In the genomic region with DNA sequence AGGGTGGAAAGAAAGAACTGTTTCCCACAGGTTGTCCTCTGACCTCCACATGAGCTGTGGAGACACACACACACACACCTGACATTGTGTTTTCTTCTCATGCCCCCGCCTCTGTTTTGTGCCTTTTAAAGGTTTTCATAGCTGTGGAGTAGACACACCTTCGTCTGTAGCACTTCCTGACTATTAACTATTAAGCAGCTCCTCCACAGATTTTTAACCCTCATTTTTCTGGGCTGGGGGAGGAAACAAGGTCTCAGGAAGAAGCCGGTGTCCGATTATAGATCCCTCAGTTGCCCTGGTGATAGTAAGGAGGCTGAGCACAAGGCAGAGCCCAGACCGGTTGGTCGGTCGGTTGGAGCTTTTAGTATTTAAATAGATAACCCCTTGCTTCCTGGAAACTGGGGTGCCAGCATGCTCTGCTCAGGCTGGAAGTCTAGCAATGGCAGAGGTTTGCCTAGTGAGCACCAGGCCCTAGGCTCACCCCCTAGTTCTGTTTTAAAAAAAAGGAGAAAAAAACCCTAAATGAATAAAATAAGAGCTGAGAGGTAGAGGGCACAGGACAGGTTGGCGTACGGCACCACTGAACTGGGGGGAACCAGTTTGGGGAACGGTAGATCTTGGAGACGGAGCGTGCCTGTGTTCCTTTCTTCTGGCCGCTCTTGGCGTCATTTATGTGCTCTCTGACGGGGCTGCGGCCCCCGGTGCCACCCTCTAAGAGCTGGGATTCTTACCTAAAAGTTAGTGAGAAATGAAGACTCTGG, we compare ENCODE assay signal across 7 mouse cellular contexts. TPM values are rescaled to one million over a fixed set of nuclear protein-coding genes. Genes with fewer than 3 reads are reported as not detected.
DNase-seq lines count a peak whose midpoint lies in the region; ATAC-seq and TF ChIP-seq lines count a peak whose summit lies in the region.

No protein-coding gene starts in this region.

- H3K4me1 ChIP-seq in spleen, adult 2 months (ENCODE audit: control insufficient read depth, insufficient read depth, insufficient read length), result peaks cover 14% of the 10 kb centered on the region; the same call in 1 of the 2 replicates
- peaks cover 35% of the 10 kb centered on the region for H3K4me1 ChIP-seq in embryonic facial prominence, embryonic 10.5 days
- peaks cover 39% of the 10 kb centered on the region for H3K4me1 ChIP-seq in hindbrain, embryonic 15.5 days (replicated peaks)
- H3K4me1 ChIP-seq in midbrain, embryonic 12.5 days, result peaks cover 34% of the 10 kb centered on the region

- peak overlapping the region; percentile 84 for H3K9ac ChIP-seq in hindbrain, embryonic 15.5 days
- peak overlapping the region; percentile 82 for H3K9ac ChIP-seq in midbrain, embryonic 12.5 days (replicated peaks)

- TF ChIP-seq POLR2A in spleen, adult 2 months (IDR thresholded peaks at IDR 0.05; ENCODE audit: low read depth, low read length), result no peak

- no peaks in the 10 kb centered on the region for H3K27me3 ChIP-seq in spleen, adult 2 months (ENCODE audit: control insufficient read depth, insufficient read depth, low read length)
- H3K27me3 ChIP-seq in embryonic facial prominence, embryonic 10.5 days (replicated peaks; ENCODE audit: low read depth, poor library complexity, severe bottlenecking), result no peaks in the 10 kb centered on the region
- H3K27me3 ChIP-seq in hindbrain, embryonic 15.5 days, result no peaks in the 10 kb centered on the region
- H3K27me3 ChIP-seq in midbrain, embryonic 12.5 days, result no peaks in the 10 kb centered on the region

- peak overlapping the region; percentile 92 for H3K27ac ChIP-seq in spleen, adult 2 months (ENCODE audit: insufficient read depth, low read length)
- H3K27ac ChIP-seq in embryonic facial prominence, embryonic 10.5 days (replicated peaks), result peak overlapping the region; percentile 98
- H3K27ac ChIP-seq in hindbrain, embryonic 15.5 days (replicated peaks), result peak overlapping the region; percentile 98
- peak overlapping the region; percentile 98 for H3K27ac ChIP-seq in midbrain, embryonic 12.5 days (replicated peaks)

- no peaks in the 10 kb centered on the region for H3K36me3 ChIP-seq in spleen, adult 2 months (ENCODE audit: control insufficient read depth, insufficient read depth, low read length)
- peaks cover 42% of the 10 kb centered on the region for H3K36me3 ChIP-seq in embryonic facial prominence, embryonic 10.5 days (replicated peaks)
- H3K36me3 ChIP-seq in hindbrain, embryonic 15.5 days, result no peaks in the 10 kb centered on the region
- peaks cover 4% of the 10 kb centered on the region; the same call in 1 of the 2 replicates for H3K36me3 ChIP-seq in midbrain, embryonic 12.5 days

- DNase-seq in spleen, adult 2 months (ENCODE audit: low read depth in 1 of 2, low spot score in 2 of 2), result peak in 1 of 2 experiments; percentile 20
- no peak for DNase-seq in spleen, postnatal 14 days (ENCODE audit: low spot score in 2 of 2)
- DNase-seq in embryonic facial prominence, embryonic 10.5 days (ENCODE audit: low spot score), result no peak
- DNase-seq in right cerebral cortex, postnatal 4 days, result no peak
- DNase-seq in Muller cell, postnatal 12 days (ENCODE audit: inconsistent ontology term), result no peak

- H3K4me2 ChIP-seq in hindbrain, embryonic 15.5 days, result peak overlapping the region; percentile 87
- peak overlapping the region; percentile 97 for H3K4me2 ChIP-seq in midbrain, embryonic 12.5 days (replicated peaks)

- H3K4me3 ChIP-seq in spleen, adult 2 months (ENCODE audit: extremely low read depth, insufficient read depth, insufficient read length), result peak overlapping the region; percentile 63
- peak overlapping the region; percentile 84 for H3K4me3 ChIP-seq in embryonic facial prominence, embryonic 10.5 days
- H3K4me3 ChIP-seq in hindbrain, embryonic 15.5 days, result peak overlapping the region; percentile 77
- H3K4me3 ChIP-seq in midbrain, embryonic 12.5 days, result peak overlapping the region; percentile 74

- ATAC-seq in hindbrain, embryonic 15.5 days (ENCODE audit: low FRiP score, low read depth), result peak; percentile 48
- ATAC-seq in midbrain, embryonic 12.5 days (ENCODE audit: low FRiP score, low read depth), result peak; percentile 61

- no peaks in the 10 kb centered on the region for H3K9me3 ChIP-seq in embryonic facial prominence, embryonic 10.5 days
- no peaks in the 10 kb centered on the region for H3K9me3 ChIP-seq in hindbrain, embryonic 15.5 days
- H3K9me3 ChIP-seq in midbrain, embryonic 12.5 days, result 0 out of 2 replicates have a peak, but pooled peaks cover under 1% of the 10 kb centered on the region

- no peak for TF ChIP-seq CTCF in spleen, adult 2 months (IDR thresholded peaks at IDR 0.05; ENCODE audit: extremely low read depth, insufficient read depth, insufficient read length, insufficient replicate concordance)

- WGBS in spleen, adult 2 months, result 2% methylated on average over 17 of the region's 17 CpGs
- WGBS in embryonic facial prominence, embryonic 10.5 days, result 2% methylated on average over 17 of the region's 17 CpGs
- WGBS in hindbrain, embryonic 15.5 days, result 3% methylated on average over 17 of the region's 17 CpGs
- 2% methylated on average over 17 of the region's 17 CpGs for WGBS in midbrain, embryonic 12.5 days

RNA-seq across cellular contexts. Expression of a gene that starts 38.1 kb away (rescaled TPM):
- polyA plus RNA-seq in spleen, adult 2 months (2012; rRNA removed), result 22.0 and 22.8 TPM in 2 replicates
- polyA plus RNA-seq in embryonic facial prominence, embryonic 10.5 days (2016; fragmentation: Nextera tagmentation; extraction: Ambion mirVana), result 141 and 143 TPM in 2 replicates
- 143 and 151 TPM in 2 replicates for polyA plus RNA-seq in hindbrain, embryonic 15.5 days (2015; fragmentation: Nextera tagmentation; extraction: Ambion mirVana)
- 161 and 163 TPM in 2 replicates for polyA plus RNA-seq in midbrain, embryonic 12.5 days (2016; fragmentation: Nextera tagmentation; extraction: Ambion mirVana)
